Mouse (Mus musculus) bone marrow macrophage, adult 2 months (primary cell): ENCODE data around the gene Rftn1. TPM values are rescaled to one million over a fixed set of nuclear protein-coding genes. Genes with fewer than 3 reads are reported as not detected.

Experiments
- H3K27ac ChIP-seq: 2 replicates; pipeline ENCODE4 v1.5.1; 2012; ENCODE audit warnings: low read depth, low read length; ENCODE audit not compliant: insufficient read depth
- H3K4me1 ChIP-seq: 2 replicates; pipeline ENCODE4 v1.6.1; 2012; ENCODE audit warnings: low read length; ENCODE audit not compliant: control insufficient read depth, insufficient read depth
- H3K4me3 ChIP-seq: 2 replicates; pipeline ENCODE4 v1.5.1; 2012; ENCODE audit warnings: mild to moderate bottlenecking, low read length, moderate library complexity; ENCODE audit not compliant: insufficient read depth
- CTCF ChIP-seq: IDR thresholded peaks from 2 replicates; pipeline ENCODE4 v1.5.1; 2012; ENCODE audit warnings: low read depth, mild to moderate bottlenecking, low read length, moderate library complexity
- POLR2A ChIP-seq: IDR thresholded peaks from 2 replicates; pipeline ENCODE4 v1.6.1; 2012; ENCODE audit warnings: mild to moderate bottlenecking, low read depth, low read length, borderline replicate concordance
- polyA plus RNA-seq: library from polyadenylated mRNA; stranded (reverse); fragments of >200 nt; gene quantifications from 2 replicates; pipeline ENCODE4 v1.2.4, GENCODE M21; 2012; ENCODE audit not compliant: missing spikeins, insufficient read depth, insufficient read length

Rftn1 gene
- polyA plus RNA-seq, 1 experiment = 76.5 TPM

GRCm38 (mm10) chr17:50173776-50174175 is 16.7 kb downstream of the Rftn1 start:
- H3K4me3 ChIP-seq = no peak overlapping the region
- H3K4me1 ChIP-seq = peaks cover 21% of the 10 kb centered on the region
- no peak for TF ChIP-seq CTCF
- no peak for TF ChIP-seq POLR2A
- no peak overlapping the region for H3K27ac ChIP-seq

- TF ChIP-seq CTCF = no peak
- TF ChIP-seq POLR2A = no peak
- H3K4me3 ChIP-seq = no peak overlapping the region
Measured at GRCm38 (mm10) chr17:50173368-50173767, 17.1 kb downstream of the Rftn1 start.

GRCm38 (mm10) chr17:50172795-50173194 is 17.7 kb downstream of the Rftn1 start:
- Histone ChIP-seq H3K4me3 (no peak overlapping the region), H3K27ac (no peak overlapping the region), H3K4me1 (peaks cover 21% of the 10 kb centered on the region)
- no peak for TF ChIP-seq POLR2A
- no peak for TF ChIP-seq CTCF

More at GRCm38 (mm10) chr17:50173368-50173767, 17.1 kb downstream of the Rftn1 start:
- H3K27ac ChIP-seq = no peak overlapping the region
- peaks cover 21% of the 10 kb centered on the region for H3K4me1 ChIP-seq

- peaks cover 21% of the 10 kb centered on the region for H3K4me1 ChIP-seq
- TF ChIP-seq CTCF (no peak), POLR2A (no peak)
- no peak overlapping the region for H3K27ac ChIP-seq
- no peak overlapping the region for H3K4me3 ChIP-seq
Measured at GRCm38 (mm10) chr17:50170935-50171545, 19.4 kb downstream of the Rftn1 start.

GRCm38 (mm10) chr17:50169946-50170427 is 20.5 kb downstream of the Rftn1 start:
- no peak overlapping the region for H3K27ac ChIP-seq
- H3K4me1 ChIP-seq = peaks cover 21% of the 10 kb centered on the region
- no peak overlapping the region for H3K4me3 ChIP-seq
- TF ChIP-seq POLR2A (no peak), CTCF (no peak)

GRCm38 (mm10) chr17:50160904-50161805 is 29.3 kb downstream of the Rftn1 start:
- peaks cover 33% of the 10 kb centered on the region for H3K4me1 ChIP-seq
- no peak for TF ChIP-seq CTCF
- TF ChIP-seq POLR2A = no peak
- H3K27ac ChIP-seq = no peak overlapping the region
- no peak overlapping the region for H3K4me3 ChIP-seq

GRCm38 (mm10) chr17:50160357-50160756 is 30.1 kb downstream of the Rftn1 start:
- TF ChIP-seq CTCF (no peak), POLR2A (no peak)
- Histone ChIP-seq H3K4me1 (peaks cover 33% of the 10 kb centered on the region), H3K27ac (no peak overlapping the region), H3K4me3 (no peak overlapping the region)

GRCm38 (mm10) chr17:50159816-50160215 is 30.7 kb downstream of the Rftn1 start:
- H3K4me3 ChIP-seq = no peak overlapping the region
- H3K27ac ChIP-seq = no peak overlapping the region
- TF ChIP-seq POLR2A = no peak
- TF ChIP-seq CTCF = no peak
- peaks cover 36% of the 10 kb centered on the region for H3K4me1 ChIP-seq

- no peak overlapping the region for H3K27ac ChIP-seq
- TF ChIP-seq POLR2A = no peak
- no peak for TF ChIP-seq CTCF
- H3K4me3 ChIP-seq = no peak overlapping the region
- peaks cover 37% of the 10 kb centered on the region for H3K4me1 ChIP-seq
Measured at GRCm38 (mm10) chr17:50158565-50158964, 31.9 kb downstream of the Rftn1 start.

GRCm38 (mm10) chr17:50157190-50158150 is 33.0 kb downstream of the Rftn1 start:
- TF ChIP-seq POLR2A (no peak), CTCF (no peak)
- Histone ChIP-seq H3K4me1 (peaks cover 37% of the 10 kb centered on the region), H3K4me3 (no peak overlapping the region), H3K27ac (peak overlapping the region; percentile 88)
